Comparison of ENCODE assay signal across 11 mouse cellular contexts in the genomic region with DNA sequence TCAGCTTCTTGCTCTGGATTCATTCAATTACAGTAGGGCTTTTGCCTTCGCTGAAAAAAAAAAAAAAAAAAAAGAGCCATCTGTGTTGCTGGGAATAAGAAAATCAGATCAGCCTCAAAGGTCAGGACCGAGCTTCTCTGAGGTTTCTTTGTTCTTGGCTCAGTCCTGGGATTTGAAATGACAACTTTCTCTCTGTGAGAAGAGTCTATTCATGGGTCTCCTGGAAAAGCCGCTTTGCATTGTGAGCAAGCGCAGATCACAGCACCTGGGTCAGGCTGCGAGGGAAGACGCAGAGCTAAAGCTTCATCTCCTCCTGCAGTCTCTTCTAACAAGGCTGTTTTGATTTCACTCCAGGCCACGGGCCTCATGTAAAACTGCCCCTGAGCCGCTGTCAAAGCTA.
DNase-seq lines count a peak whose midpoint lies in the region; ATAC-seq and TF ChIP-seq lines count a peak whose summit lies in the region.
"Had no signal": no experiment of that assay in that cellular context is flagged by ENCODE, and none has a peak within 500 bp of the region (broad histone marks: within the 10 kb centered on the region; RNA-seq: fewer than 3 reads in every experiment).

No protein-coding gene starts in this region.

- no peak overlapping the region for H3K4me2 ChIP-seq in intestine, embryonic 15.5 days (replicated peaks)
- H3K4me2 ChIP-seq in intestine, embryonic 16.5 days (ENCODE audit: low read depth, low read length): no peak overlapping the region
- peak overlapping the region; percentile 17; the same call in 1 of the 2 replicates for H3K4me2 ChIP-seq in hindbrain, embryonic 12.5 days (replicated peaks)
- H3K4me2 ChIP-seq in midbrain, postnatal 0 days (ENCODE audit: low read depth, low read length, poor library complexity, severe bottlenecking): peak overlapping the region; percentile 34; the same call in 1 of the 2 replicates
- no peak overlapping the region for H3K4me2 ChIP-seq in stomach, postnatal 0 days (replicated peaks; ENCODE audit: low read depth)
- H3K4me2 ChIP-seq: liver, embryonic 15.5 days had no signal

- no peak for TF ChIP-seq CTCF in midbrain, postnatal 0 days (IDR thresholded peaks at IDR 0.05)
- no peak for TF ChIP-seq CTCF in stomach, postnatal 0 days (IDR thresholded peaks at IDR 0.05; ENCODE audit: low read depth)

- intact Hi-C loops in left cerebral cortex, postnatal 25 days (cut with DNase I): no loop called here

- TF ChIP-seq EP300 in stomach, postnatal 0 days (optimal IDR thresholded peaks at IDR 0.05): no peak

- no peaks in the 10 kb centered on the region for H3K9me3 ChIP-seq in intestine, embryonic 15.5 days
- no peaks in the 10 kb centered on the region for H3K9me3 ChIP-seq in intestine, embryonic 16.5 days (ENCODE audit: control insufficient read depth, low read length)
- H3K9me3 ChIP-seq in embryonic facial prominence, embryonic 10.5 days: no peaks in the 10 kb centered on the region
- no peaks in the 10 kb centered on the region for H3K9me3 ChIP-seq in hindbrain, embryonic 12.5 days (replicated peaks)
- no peaks in the 10 kb centered on the region for H3K9me3 ChIP-seq in midbrain, postnatal 0 days (ENCODE audit: low read length)
- no peaks in the 10 kb centered on the region for H3K9me3 ChIP-seq in stomach, postnatal 0 days (ENCODE audit: control insufficient read depth, low read length)
- H3K9me3 ChIP-seq: liver, embryonic 15.5 days had no signal

- no peaks in the 10 kb centered on the region for H3K4me1 ChIP-seq in intestine, embryonic 15.5 days (replicated peaks)
- no peaks in the 10 kb centered on the region for H3K4me1 ChIP-seq in intestine, embryonic 16.5 days (ENCODE audit: control insufficient read depth, insufficient read depth, low read length)
- H3K4me1 ChIP-seq in embryonic facial prominence, embryonic 10.5 days: peaks cover 7% of the 10 kb centered on the region; the same call in 1 of the 2 replicates
- H3K4me1 ChIP-seq in hindbrain, embryonic 12.5 days: no peaks in the 10 kb centered on the region
- H3K4me1 ChIP-seq in midbrain, postnatal 0 days (ENCODE audit: insufficient read depth, low read length): no peaks in the 10 kb centered on the region
- no peaks in the 10 kb centered on the region for H3K4me1 ChIP-seq in stomach, postnatal 0 days (replicated peaks; ENCODE audit: control insufficient read depth, insufficient read depth)
- H3K4me1 ChIP-seq: liver, embryonic 15.5 days had no signal

- no peak overlapping the region for H3K27ac ChIP-seq in intestine, embryonic 15.5 days
- H3K27ac ChIP-seq in intestine, embryonic 16.5 days (ENCODE audit: low read length): no peak overlapping the region
- no peak overlapping the region for H3K27ac ChIP-seq in embryonic facial prominence, embryonic 10.5 days (replicated peaks)
- peak overlapping the region; percentile 50; the same call in 1 of the 2 replicates for H3K27ac ChIP-seq in hindbrain, embryonic 12.5 days
- H3K27ac ChIP-seq in midbrain, postnatal 0 days (ENCODE audit: low read depth, low read length): no peak overlapping the region; the same call in 1 of the 2 replicates
- H3K27ac ChIP-seq in stomach, postnatal 0 days (replicated peaks): no peak overlapping the region
- H3K27ac ChIP-seq: liver, embryonic 15.5 days had no signal

- no peaks in the 10 kb centered on the region for H3K27me3 ChIP-seq in intestine, embryonic 15.5 days (replicated peaks)
- no peaks in the 10 kb centered on the region for H3K27me3 ChIP-seq in intestine, embryonic 16.5 days (replicated peaks; ENCODE audit: control insufficient read depth, insufficient read depth, low read length)
- H3K27me3 ChIP-seq in embryonic facial prominence, embryonic 10.5 days (replicated peaks; ENCODE audit: low read depth, poor library complexity, severe bottlenecking): no peaks in the 10 kb centered on the region
- no peaks in the 10 kb centered on the region for H3K27me3 ChIP-seq in hindbrain, embryonic 12.5 days
- no peaks in the 10 kb centered on the region for H3K27me3 ChIP-seq in midbrain, postnatal 0 days (ENCODE audit: insufficient read depth, low read length)
- no peaks in the 10 kb centered on the region for H3K27me3 ChIP-seq in stomach, postnatal 0 days (ENCODE audit: control insufficient read depth, insufficient read depth, low read length)
- H3K27me3 ChIP-seq: liver, embryonic 15.5 days had no signal

- DNase-seq in embryonic facial prominence, embryonic 10.5 days (ENCODE audit: low spot score): peak; percentile 40
- peak; percentile 46 for DNase-seq in midbrain, postnatal 0 days (ENCODE audit: low spot score)
- no peak for DNase-seq in spleen, adult 12 weeks (ENCODE audit: low spot score)
- DNase-seq in stomach, postnatal 0 days (ENCODE audit: low spot score): no peak
- DNase-seq in left cerebral cortex, postnatal 25 days (ENCODE audit: low spot score in 2 of 2): no peak
- DNase-seq: kidney, postnatal 10 days; spleen, adult 18-20 months had no signal

- H3K4me3 ChIP-seq in intestine, embryonic 15.5 days (replicated peaks): no peak overlapping the region
- no peak overlapping the region for H3K4me3 ChIP-seq in intestine, embryonic 16.5 days (ENCODE audit: low read length)
- peak overlapping the region; percentile 26; the same call in 1 of the 2 replicates for H3K4me3 ChIP-seq in embryonic facial prominence, embryonic 10.5 days
- H3K4me3 ChIP-seq in hindbrain, embryonic 12.5 days: no peak overlapping the region
- H3K4me3 ChIP-seq in midbrain, postnatal 0 days (ENCODE audit: low read depth, low read length): peak overlapping the region; percentile 16
- H3K4me3 ChIP-seq in stomach, postnatal 0 days (ENCODE audit: low read depth, low read length): no peak overlapping the region
- H3K4me3 ChIP-seq: liver, embryonic 15.5 days had no signal

- 54% methylated on average over 8 of the region's 8 CpGs for WGBS in intestine, embryonic 15.5 days
- WGBS in intestine, embryonic 16.5 days: 48% methylated on average over 8 of the region's 8 CpGs
- 9% methylated on average over 8 of the region's 8 CpGs for WGBS in embryonic facial prominence, embryonic 10.5 days
- WGBS in hindbrain, embryonic 12.5 days: 30% methylated on average over 8 of the region's 8 CpGs
- 3% methylated on average over 8 of the region's 8 CpGs for WGBS in midbrain, postnatal 0 days
- WGBS in stomach, postnatal 0 days: 49% methylated on average over 8 of the region's 8 CpGs

- ATAC-seq in intestine, embryonic 15.5 days: 0 out of 2 replicates have a peak, but pooled peaks have one; percentile 20
- no peak for ATAC-seq in intestine, embryonic 16.5 days
- ATAC-seq in hindbrain, embryonic 12.5 days (ENCODE audit: low FRiP score): peak; percentile 13; the same call in 1 of the 2 replicates
- ATAC-seq in midbrain, postnatal 0 days (ENCODE audit: low FRiP score): peak; percentile 34; the same call in 1 of the 2 replicates
- no peak for ATAC-seq in stomach, postnatal 0 days (ENCODE audit: low FRiP score, low TSS enrichment)

- H3K36me3 ChIP-seq in intestine, embryonic 15.5 days: no peaks in the 10 kb centered on the region
- no peaks in the 10 kb centered on the region for H3K36me3 ChIP-seq in intestine, embryonic 16.5 days (ENCODE audit: control insufficient read depth, insufficient read depth, low read length)
- H3K36me3 ChIP-seq in embryonic facial prominence, embryonic 10.5 days (replicated peaks): no peaks in the 10 kb centered on the region
- H3K36me3 ChIP-seq in hindbrain, embryonic 12.5 days: no peaks in the 10 kb centered on the region
- H3K36me3 ChIP-seq in midbrain, postnatal 0 days (ENCODE audit: insufficient read depth, low read length): no peaks in the 10 kb centered on the region
- H3K36me3 ChIP-seq in stomach, postnatal 0 days (ENCODE audit: control insufficient read depth, insufficient read depth, low read length): no peaks in the 10 kb centered on the region
- H3K36me3 ChIP-seq: liver, embryonic 15.5 days had no signal

- H3K9ac ChIP-seq in intestine, embryonic 15.5 days: no peak overlapping the region
- no peak overlapping the region for H3K9ac ChIP-seq in intestine, embryonic 16.5 days (ENCODE audit: low read depth, low read length)
- no peak overlapping the region for H3K9ac ChIP-seq in hindbrain, embryonic 12.5 days
- 0 out of 2 replicates have a peak overlapping the region, but pooled peaks have one; percentile 24 for H3K9ac ChIP-seq in midbrain, postnatal 0 days (replicated peaks; ENCODE audit: low read length, poor library complexity, severe bottlenecking)
- H3K9ac ChIP-seq in stomach, postnatal 0 days (ENCODE audit: low read length): no peak overlapping the region
- H3K9ac ChIP-seq: liver, embryonic 15.5 days had no signal

Comparison
In these comparisons a context has a peak if more than half of its experiments do, and no peak if none do; other contexts are left out.
1. ATAC-seq: peak in intestine, embryonic 15.5 days (single experiment), hindbrain, embryonic 12.5 days (single experiment) and midbrain, postnatal 0 days (single experiment); none in intestine, embryonic 16.5 days (single experiment) and stomach, postnatal 0 days (single experiment).
2. H3K4me2 ChIP-seq: peak in hindbrain, embryonic 12.5 days (single experiment) and midbrain, postnatal 0 days (single experiment); none in intestine, embryonic 15.5 days (single experiment), intestine, embryonic 16.5 days (single experiment) and stomach, postnatal 0 days (single experiment).
3. H3K4me3 ChIP-seq: peak in embryonic facial prominence, embryonic 10.5 days (single experiment) and midbrain, postnatal 0 days (single experiment); none in intestine, embryonic 15.5 days (single experiment), intestine, embryonic 16.5 days (single experiment), hindbrain, embryonic 12.5 days (single experiment) and stomach, postnatal 0 days (single experiment).
4. DNase-seq: peak in embryonic facial prominence, embryonic 10.5 days (single experiment) and midbrain, postnatal 0 days (single experiment); none in spleen, adult 12 weeks (single experiment), stomach, postnatal 0 days (single experiment) and left cerebral cortex, postnatal 25 days (0 of 2).